Mouse (Mus musculus): ENCODE results near the gene Dlgap5. TPM values are rescaled to one million over a fixed set of nuclear protein-coding genes. Genes with fewer than 3 reads are reported as not detected.

Gene Dlgap5
- polyA plus RNA-seq, 1 experiment from 2014 or later: 29.0 TPM

DNA sequence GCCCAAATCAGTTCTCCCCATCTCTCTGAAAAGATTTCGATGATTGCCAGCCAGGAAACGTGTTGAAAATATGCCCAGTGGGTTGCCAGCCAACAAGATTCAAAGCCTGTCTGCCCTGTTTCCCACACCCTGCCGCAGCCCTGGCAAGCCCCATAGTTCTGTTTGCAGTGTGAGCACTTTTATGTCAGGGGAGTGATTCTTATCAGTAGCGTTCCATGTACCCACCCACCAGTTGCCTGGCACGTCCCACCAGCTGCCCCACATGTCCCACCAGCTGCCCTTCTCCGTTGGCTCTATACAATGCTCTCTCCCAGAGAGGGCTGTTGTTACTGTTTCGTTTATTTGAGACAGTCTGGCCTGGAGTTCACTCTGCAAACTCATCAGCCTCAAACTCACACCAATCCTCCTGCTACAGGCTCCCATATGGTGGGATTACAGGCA is 51.3 kb downstream of the Dlgap5 start:
- H3K4me2 ChIP-seq: no peak overlapping the region
- 0 out of 2 replicates have a peak, but pooled peaks have one; percentile 16 for ATAC-seq (replicated peaks; ENCODE audit: insufficient number of reproducible peaks, insufficient read depth, low FRiP score, low read depth)
- 34% methylated on average over 7 of the region's 7 CpGs for WGBS

DNA sequence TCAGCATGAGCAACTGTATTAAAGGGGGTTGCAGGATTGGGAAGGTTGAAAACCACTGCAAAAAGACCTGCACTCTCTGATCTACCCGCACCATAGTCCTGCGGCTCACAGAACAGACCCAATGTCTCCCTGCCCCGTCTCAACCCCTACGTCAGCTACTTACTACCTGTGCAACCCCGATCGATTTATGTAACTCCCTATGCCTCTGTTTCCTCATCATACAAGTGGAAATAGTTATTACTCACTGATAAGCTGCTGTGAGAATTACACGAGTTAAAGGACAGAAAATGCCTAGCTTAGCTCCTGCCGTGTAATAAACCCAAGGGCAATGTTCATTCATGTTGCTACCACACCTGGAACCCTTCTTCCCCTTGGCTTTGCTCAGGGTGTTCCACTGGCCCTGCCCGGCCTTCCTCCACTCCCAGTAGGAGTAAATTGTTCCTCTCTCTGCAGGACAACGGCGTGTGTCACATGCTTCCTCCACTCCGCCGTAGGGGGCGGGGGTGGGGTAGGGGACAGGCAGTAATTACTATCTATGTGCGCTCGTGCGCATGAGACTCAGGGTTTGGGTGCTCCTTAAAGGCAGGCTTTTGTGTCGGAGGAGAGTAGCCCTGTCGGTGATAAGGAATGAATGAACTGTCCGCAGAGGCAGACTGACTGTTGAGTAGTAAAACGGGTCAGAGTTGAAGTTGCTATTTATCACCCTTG is 53.3 kb downstream of the Dlgap5 start:
- 29% methylated on average over 21 of the region's 21 CpGs for WGBS
- Histone ChIP-seq H3K9ac (no peak overlapping the region), H3K4me3 (peak overlapping the region; percentile 23)

More for the DNA sequence above, 51.3 kb downstream of the Dlgap5 start:
- Histone ChIP-seq H3K4me3 (no peak overlapping the region), H3K4me1 (replicated peaks) (peaks cover 20% of the 10 kb centered on the region), H3K36me3 (no peaks in the 10 kb centered on the region), H3K9me3 (replicated peaks) (no peaks in the 10 kb centered on the region), H3K27ac (no peak overlapping the region; the same call in 1 of the 2 replicates), H3K9ac (no peak overlapping the region), H3K27me3 (no peaks in the 10 kb centered on the region; the same call in 1 of the 2 replicates)

DNA sequence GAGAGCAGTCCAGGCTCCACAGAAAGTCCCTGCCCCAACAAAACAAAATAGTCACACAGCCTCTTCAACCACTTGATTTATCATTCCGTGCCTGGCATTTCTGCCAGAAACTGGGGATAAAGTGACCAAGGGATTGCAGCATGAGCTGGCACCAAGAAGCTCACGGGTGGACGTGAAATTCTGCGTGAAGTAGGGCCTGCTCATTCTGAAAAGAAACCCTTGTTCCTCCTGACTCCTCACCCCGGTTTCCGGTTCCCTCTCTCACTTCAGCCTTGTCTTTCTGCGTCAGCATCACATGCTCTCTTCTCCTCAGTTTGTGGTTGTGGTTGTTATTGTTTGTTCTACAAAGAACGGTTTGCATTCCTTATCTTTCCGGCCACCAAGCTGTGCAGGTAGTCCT is 56.3 kb downstream of the Dlgap5 start:
- ATAC-seq (replicated peaks; ENCODE audit: insufficient number of reproducible peaks, insufficient read depth, low FRiP score, low read depth): no peak
- peaks cover 15% of the 10 kb centered on the region for H3K4me1 ChIP-seq (replicated peaks)
- no peaks in the 10 kb centered on the region for H3K36me3 ChIP-seq
- H3K9me3 ChIP-seq (replicated peaks): no peaks in the 10 kb centered on the region
- WGBS: 64% methylated on average over 9 of the region's 9 CpGs
- H3K27me3 ChIP-seq: no peaks in the 10 kb centered on the region
- H3K27ac ChIP-seq: 0 out of 2 replicates have a peak overlapping the region, but pooled peaks have one; percentile 7
- no peak overlapping the region for H3K9ac ChIP-seq
- H3K4me2 ChIP-seq: no peak overlapping the region
- no peak overlapping the region for H3K4me3 ChIP-seq

More for the DNA sequence above, 53.3 kb downstream of the Dlgap5 start:
- peak; percentile 50; the same call in 1 of the 2 replicates for ATAC-seq (replicated peaks; ENCODE audit: insufficient number of reproducible peaks, insufficient read depth, low FRiP score, low read depth)
- Histone ChIP-seq H3K4me1 (replicated peaks) (peaks cover 20% of the 10 kb centered on the region), H3K27me3 (no peaks in the 10 kb centered on the region), H3K27ac (no peak overlapping the region), H3K36me3 (no peaks in the 10 kb centered on the region), H3K4me2 (peak overlapping the region; percentile 50), H3K9me3 (replicated peaks) (no peaks in the 10 kb centered on the region)

DNA sequence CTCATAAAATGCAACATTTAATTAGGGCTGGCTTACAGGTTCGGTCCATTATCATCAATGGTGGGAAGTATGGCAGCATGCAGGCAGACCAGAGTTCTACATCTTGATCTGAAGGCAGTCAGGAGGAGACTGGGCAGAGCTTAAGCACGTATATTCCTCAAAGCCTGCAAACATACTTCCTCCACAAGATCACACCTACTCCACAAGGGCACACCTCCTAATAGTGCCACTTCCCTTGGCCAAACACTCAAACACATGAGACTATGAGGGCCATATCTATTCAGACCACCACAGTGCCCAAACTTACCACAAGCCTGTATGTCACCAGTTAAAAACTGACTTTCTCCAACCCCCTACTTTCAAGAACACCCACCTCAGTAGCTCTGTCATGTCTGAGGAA is 56.8 kb downstream of the Dlgap5 start:
- 83% methylated on average over 2 of the region's 2 CpGs for WGBS
- Histone ChIP-seq H3K36me3 (no peaks in the 10 kb centered on the region), H3K4me3 (no peak overlapping the region), H3K4me2 (no peak overlapping the region), H3K9me3 (replicated peaks) (no peaks in the 10 kb centered on the region), H3K4me1 (replicated peaks) (peaks cover 10% of the 10 kb centered on the region), H3K27me3 (no peaks in the 10 kb centered on the region), H3K27ac (no peak overlapping the region), H3K9ac (no peak overlapping the region)
- ATAC-seq (replicated peaks; ENCODE audit: insufficient number of reproducible peaks, insufficient read depth, low FRiP score, low read depth): no peak

DNA sequence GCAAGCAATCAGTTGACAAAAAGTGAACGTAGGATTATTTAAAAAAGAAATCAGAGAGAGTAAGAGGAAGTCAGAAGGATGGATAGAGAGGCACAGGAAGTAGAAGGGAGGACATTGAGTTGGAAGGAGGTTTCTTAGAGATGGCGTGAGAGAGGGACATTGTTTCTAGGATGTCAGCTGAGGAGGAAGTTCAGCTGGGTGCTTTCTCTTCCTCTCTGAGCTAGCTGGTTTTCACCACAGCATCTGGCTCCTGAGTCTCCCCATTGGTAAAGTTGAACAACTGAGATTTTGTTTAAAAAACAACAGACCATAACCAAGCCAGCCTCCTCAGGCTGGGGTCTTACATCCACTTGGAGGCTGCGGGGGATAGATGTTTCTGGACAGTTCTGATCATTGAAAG is 58.6 kb downstream of the Dlgap5 start:
- H3K4me2 ChIP-seq: no peak overlapping the region
- peaks cover 3% of the 10 kb centered on the region; the same call in 1 of the 2 replicates for H3K4me1 ChIP-seq (replicated peaks)
- H3K27ac ChIP-seq: no peak overlapping the region
- H3K36me3 ChIP-seq: no peaks in the 10 kb centered on the region
- H3K27me3 ChIP-seq: no peaks in the 10 kb centered on the region
- 60% methylated on average over 3 of the region's 3 CpGs for WGBS
- H3K4me3 ChIP-seq: no peak overlapping the region
- no peaks in the 10 kb centered on the region for H3K9me3 ChIP-seq (replicated peaks)
- ATAC-seq (replicated peaks; ENCODE audit: insufficient number of reproducible peaks, insufficient read depth, low FRiP score, low read depth): no peak
- H3K9ac ChIP-seq: no peak overlapping the region

DNA sequence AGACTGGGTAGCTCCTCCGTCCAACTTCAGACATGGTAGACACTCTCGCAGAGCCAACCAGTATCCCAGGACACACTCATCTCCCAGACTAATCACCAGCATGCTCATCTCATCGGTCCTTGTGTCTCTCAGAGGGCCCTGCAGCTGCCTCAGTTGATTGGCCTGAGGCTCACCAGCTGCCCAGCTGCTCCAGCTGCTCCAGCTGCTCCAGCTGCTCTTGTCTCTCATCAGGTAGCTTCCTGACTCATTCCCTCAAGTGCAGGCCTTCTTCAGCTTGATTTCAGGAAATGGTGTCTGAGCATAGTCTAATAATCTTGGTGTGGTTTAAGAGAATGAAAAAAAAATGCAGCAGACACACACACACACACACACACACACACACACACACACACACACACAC is 61.6 kb downstream of the Dlgap5 start:
- H3K36me3 ChIP-seq: no peaks in the 10 kb centered on the region
- no peak overlapping the region for H3K4me3 ChIP-seq
- H3K27me3 ChIP-seq: no peaks in the 10 kb centered on the region
- H3K4me1 ChIP-seq (replicated peaks): 0 out of 2 replicates have a peak, but pooled peaks cover 2% of the 10 kb centered on the region
- H3K4me2 ChIP-seq: no peak overlapping the region
- no peak for ATAC-seq (replicated peaks; ENCODE audit: insufficient number of reproducible peaks, insufficient read depth, low FRiP score, low read depth)
- H3K27ac ChIP-seq: no peak overlapping the region
- no peaks in the 10 kb centered on the region for H3K9me3 ChIP-seq (replicated peaks)
- WGBS: 77% methylated on average over 3 of the region's 3 CpGs
- no peak overlapping the region for H3K9ac ChIP-seq

DNA sequence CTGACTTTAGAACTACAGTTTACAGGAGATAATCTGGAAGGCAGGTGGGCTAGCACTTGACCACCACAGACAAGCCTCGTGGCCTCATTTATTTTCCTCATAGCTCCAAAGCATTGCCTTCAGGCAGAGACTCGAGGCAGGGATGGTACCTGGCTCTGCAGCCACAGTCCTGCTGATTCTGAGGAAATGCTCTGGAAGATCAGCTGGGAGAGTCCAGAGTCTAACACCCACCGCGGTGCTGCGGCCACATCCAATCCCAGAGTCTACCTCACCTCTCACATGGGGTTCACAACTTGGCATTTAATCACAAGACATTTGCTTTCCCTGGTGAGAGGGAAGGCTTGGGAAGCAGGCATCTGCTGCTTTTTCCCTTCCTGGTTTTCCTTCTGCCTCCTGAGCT is 63.3 kb downstream of the Dlgap5 start:
- ATAC-seq (replicated peaks; ENCODE audit: insufficient number of reproducible peaks, insufficient read depth, low FRiP score, low read depth): no peak
- Histone ChIP-seq H3K4me3 (no peak overlapping the region), H3K9ac (no peak overlapping the region), H3K27me3 (no peaks in the 10 kb centered on the region), H3K4me1 (replicated peaks) (0 out of 2 replicates have a peak, but pooled peaks cover 2% of the 10 kb centered on the region), H3K4me2 (no peak overlapping the region), H3K36me3 (no peaks in the 10 kb centered on the region), H3K27ac (no peak overlapping the region), H3K9me3 (replicated peaks) (no peaks in the 10 kb centered on the region)
- 63% methylated on average over 5 of the region's 5 CpGs for WGBS

DNA sequence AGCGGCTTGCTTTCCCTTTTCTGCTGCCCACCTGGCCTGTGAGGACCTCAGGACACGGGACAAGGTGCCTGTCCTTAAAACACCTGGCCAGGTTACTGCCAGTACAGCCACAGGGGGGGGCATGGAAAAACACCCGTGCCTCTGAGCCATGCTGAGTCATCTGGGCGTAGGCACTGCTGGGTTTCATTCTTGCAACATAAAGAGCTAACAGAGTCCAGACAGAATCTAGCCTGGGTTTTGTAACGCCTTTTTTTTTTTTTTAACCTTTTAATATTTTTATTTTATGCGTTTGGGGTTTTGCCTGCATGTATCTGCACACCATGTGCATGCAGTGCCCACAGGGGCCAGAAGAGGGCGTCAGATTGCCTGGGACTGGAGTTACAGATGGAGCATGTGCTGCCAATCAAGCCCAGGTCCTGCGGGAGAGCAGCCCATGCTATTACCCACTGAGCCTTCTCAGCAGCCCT is 64.1 kb downstream of the Dlgap5 start:
- H3K4me3 ChIP-seq: no peak overlapping the region
- H3K9me3 ChIP-seq (replicated peaks): no peaks in the 10 kb centered on the region
- no peak for ATAC-seq (replicated peaks; ENCODE audit: insufficient number of reproducible peaks, insufficient read depth, low FRiP score, low read depth)
- no peak overlapping the region for H3K9ac ChIP-seq
- H3K4me1 ChIP-seq (replicated peaks): 0 out of 2 replicates have a peak, but pooled peaks cover under 1% of the 10 kb centered on the region
- H3K27ac ChIP-seq: no peak overlapping the region
- H3K36me3 ChIP-seq: no peaks in the 10 kb centered on the region
- H3K4me2 ChIP-seq: no peak overlapping the region
- H3K27me3 ChIP-seq: no peaks in the 10 kb centered on the region
- WGBS: 66% methylated on average over 8 of the region's 8 CpGs

DNA sequence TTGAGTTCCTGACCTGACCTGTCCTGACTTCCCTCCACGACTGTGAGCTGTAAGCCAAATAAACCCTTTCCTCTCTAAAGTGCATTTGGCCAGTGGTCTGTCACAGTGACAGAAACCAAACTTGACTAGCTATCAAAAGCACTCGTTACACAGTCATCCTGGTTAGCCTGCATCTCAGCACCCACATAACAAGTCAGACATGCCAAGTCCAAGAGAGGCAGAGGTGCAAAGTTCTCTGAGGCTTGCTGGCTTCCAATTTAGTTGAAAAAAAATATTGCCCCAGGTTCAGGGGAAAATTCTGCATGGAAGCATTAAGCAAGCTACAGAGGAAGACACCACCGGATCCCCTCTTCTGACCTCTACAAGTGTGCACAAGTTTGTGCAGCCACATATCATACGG is 65.0 kb downstream of the Dlgap5 start:
- H3K4me3 ChIP-seq: no peak overlapping the region
- ATAC-seq (replicated peaks; ENCODE audit: insufficient number of reproducible peaks, insufficient read depth, low FRiP score, low read depth): no peak
- 61% methylated on average over 4 of the region's 4 CpGs for WGBS

DNA sequence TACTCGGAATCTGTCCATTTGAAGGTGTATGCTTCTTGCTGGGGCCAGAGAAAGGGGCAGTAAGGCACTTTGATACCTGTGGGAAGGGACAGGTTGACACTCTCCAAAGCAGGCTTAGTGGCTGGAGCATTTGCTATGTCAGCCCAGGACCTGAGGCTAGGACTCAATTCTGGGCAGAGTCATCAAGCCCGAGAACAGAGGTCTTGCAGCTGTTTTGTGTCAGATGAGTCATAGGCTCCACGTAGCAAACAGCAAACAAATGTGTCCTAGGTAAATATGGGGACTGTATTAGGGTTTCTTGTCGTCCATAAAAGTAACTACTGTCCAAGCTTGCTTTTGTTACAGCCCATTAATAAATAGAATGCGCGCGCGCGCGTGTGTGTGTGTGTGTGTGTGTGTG is 65.9 kb downstream of the Dlgap5 start:
- H3K4me1 ChIP-seq (replicated peaks): no peaks in the 10 kb centered on the region
- H3K4me3 ChIP-seq: no peak overlapping the region
- H3K9me3 ChIP-seq (replicated peaks): no peaks in the 10 kb centered on the region
- ATAC-seq (replicated peaks; ENCODE audit: insufficient number of reproducible peaks, insufficient read depth, low FRiP score, low read depth): no peak
- H3K9ac ChIP-seq: no peak overlapping the region
- no peak overlapping the region for H3K27ac ChIP-seq
- no peaks in the 10 kb centered on the region for H3K27me3 ChIP-seq
- 91% methylated on average over 10 of the region's 10 CpGs for WGBS
- no peaks in the 10 kb centered on the region for H3K36me3 ChIP-seq
- H3K4me2 ChIP-seq: no peak overlapping the region

More for the DNA sequence above, 65.0 kb downstream of the Dlgap5 start:
- no peaks in the 10 kb centered on the region for H3K36me3 ChIP-seq
- no peaks in the 10 kb centered on the region for H3K4me1 ChIP-seq (replicated peaks)
- H3K27ac ChIP-seq: no peak overlapping the region
- no peaks in the 10 kb centered on the region for H3K9me3 ChIP-seq (replicated peaks)
- no peak overlapping the region for H3K4me2 ChIP-seq
- no peaks in the 10 kb centered on the region for H3K27me3 ChIP-seq
- no peak overlapping the region for H3K9ac ChIP-seq

DNA sequence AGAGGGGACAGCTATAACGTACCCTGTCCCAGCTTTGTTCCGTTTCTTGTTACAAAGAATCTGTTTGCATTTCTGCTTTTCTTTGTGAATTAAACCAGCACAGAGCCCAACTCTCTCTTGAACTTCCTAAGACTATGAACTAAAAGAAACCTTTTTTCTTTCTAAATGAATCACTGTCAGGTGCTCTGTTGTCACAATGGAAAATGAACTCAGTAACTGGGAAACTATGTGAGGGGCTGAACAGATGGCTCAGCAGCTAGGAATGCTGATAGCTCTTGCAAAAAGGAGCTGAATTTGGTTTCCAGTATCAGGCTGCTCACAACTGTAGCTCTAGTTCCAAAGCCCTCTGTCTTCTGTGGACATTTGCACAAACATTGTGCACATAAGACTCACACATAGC is 67.2 kb downstream of the Dlgap5 start:
- Histone ChIP-seq H3K4me1 (replicated peaks) (no peaks in the 10 kb centered on the region), H3K27me3 (no peaks in the 10 kb centered on the region), H3K4me3 (no peak overlapping the region), H3K9ac (no peak overlapping the region), H3K36me3 (no peaks in the 10 kb centered on the region), H3K9me3 (replicated peaks) (no peaks in the 10 kb centered on the region), H3K4me2 (no peak overlapping the region), H3K27ac (no peak overlapping the region)
- ATAC-seq (replicated peaks; ENCODE audit: insufficient number of reproducible peaks, insufficient read depth, low FRiP score, low read depth): no peak
- 80% methylated on average over 2 of the region's 2 CpGs for WGBS

DNA sequence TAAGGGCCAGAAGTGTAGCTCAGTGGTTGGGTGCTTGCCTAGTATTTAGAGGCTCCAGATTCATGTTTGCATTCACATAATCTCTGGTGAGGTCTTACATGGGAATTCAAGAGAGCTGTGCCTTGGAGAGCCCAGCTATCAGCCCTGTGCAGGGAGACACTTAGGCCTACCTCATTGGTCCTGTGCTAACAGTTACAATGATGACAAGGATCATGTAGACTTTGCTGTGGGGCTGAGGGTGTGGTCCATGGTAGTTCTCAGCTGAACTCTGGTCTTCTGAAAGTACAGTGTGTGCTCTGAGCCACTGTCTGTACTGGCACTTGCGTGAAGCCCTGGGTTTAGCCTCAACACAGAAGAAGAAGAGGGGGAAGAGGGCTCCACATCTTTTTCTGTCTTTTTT is 71.5 kb downstream of the Dlgap5 start:
- ATAC-seq (replicated peaks; ENCODE audit: insufficient number of reproducible peaks, insufficient read depth, low FRiP score, low read depth): no peak
- no peaks in the 10 kb centered on the region for H3K9me3 ChIP-seq (replicated peaks)
- no peak overlapping the region for H3K9ac ChIP-seq
- H3K27me3 ChIP-seq: no peaks in the 10 kb centered on the region
- H3K36me3 ChIP-seq: no peaks in the 10 kb centered on the region
- no peaks in the 10 kb centered on the region for H3K4me1 ChIP-seq (replicated peaks)
- H3K4me3 ChIP-seq: no peak overlapping the region
- no peak overlapping the region for H3K27ac ChIP-seq
- 82% methylated on average over 1 of the region's 1 CpGs for WGBS
- no peak overlapping the region for H3K4me2 ChIP-seq

Data from heart, embryonic 15.5 days (tissue).